ENCODE assay signal across 8 mouse cellular contexts in the genomic region with DNA sequence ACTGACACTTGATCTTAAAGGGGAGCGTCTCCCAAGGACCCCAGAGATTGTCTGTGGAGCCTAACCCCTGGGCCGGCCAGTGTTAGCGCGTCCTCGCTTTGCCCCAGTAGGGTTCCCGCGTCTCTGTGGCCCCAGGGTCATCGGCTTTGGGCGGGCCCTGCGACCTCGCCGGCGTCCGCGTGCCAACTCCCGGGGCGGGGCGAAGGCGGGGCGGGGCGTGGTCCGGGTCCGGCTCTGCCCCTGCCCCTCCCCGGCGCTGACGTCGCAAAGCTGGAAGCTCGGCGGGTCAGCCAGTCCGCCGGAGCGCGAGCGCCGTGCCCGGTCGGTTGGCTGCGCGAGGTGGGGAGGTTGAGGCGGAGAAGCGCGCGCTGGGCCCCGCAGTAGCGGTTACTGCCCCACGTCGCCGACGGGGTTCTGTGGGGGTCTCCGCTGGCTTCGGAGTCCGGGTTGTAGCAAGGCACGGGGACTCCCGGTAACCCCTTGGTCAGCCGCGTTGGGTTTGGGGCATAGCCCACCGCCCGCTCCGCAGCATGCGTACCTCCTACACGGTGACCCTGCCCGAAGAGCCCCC. TPM values are rescaled to one million over a fixed set of nuclear protein-coding genes. Genes with fewer than 3 reads are reported as not detected.
DNase-seq lines count a peak whose midpoint lies in the region; ATAC-seq and TF ChIP-seq lines count a peak whose summit lies in the region.

No protein-coding gene starts in this region.

- peak; percentile 58 for DNase-seq in 3134 (ENCODE audit: extremely low read depth, insufficient read length, low spot score)
- DNase-seq in liver, embryonic 11.5 days (ENCODE audit: low spot score), result peak; percentile 97
- peak; percentile 87 to 94 for DNase-seq in spleen, postnatal 4 days (ENCODE audit: low spot score in 2 of 2)

- under 1% methylated on average over 62 of the region's 62 CpGs for WGBS in heart, embryonic 11.5 days (ENCODE audit: insufficient replicate concordance)
- WGBS in kidney, embryonic 16.5 days, result 0% methylated on average over 54 of the region's 62 CpGs
- WGBS in liver, embryonic 11.5 days, result under 1% methylated on average over 61 of the region's 62 CpGs

- no peak overlapping the region for H3K27ac ChIP-seq in bone marrow macrophage, adult 2 months (ENCODE audit: insufficient read depth, low read depth, low read length)
- H3K27ac ChIP-seq in embryonic fibroblast, embryonic 13.5 days (ENCODE audit: insufficient read depth, low read length), result no peak overlapping the region
- peak overlapping the region; percentile 81 for H3K27ac ChIP-seq in heart, embryonic 11.5 days (ENCODE audit: low read depth, low read length)
- peak overlapping the region; percentile 66; the same call in 1 of the 2 replicates for H3K27ac ChIP-seq in kidney, embryonic 16.5 days (ENCODE audit: low read length)
- peak overlapping the region; percentile 13; the same call in 1 of the 2 replicates for H3K27ac ChIP-seq in liver, embryonic 11.5 days (ENCODE audit: low read depth, low read length)

- H3ac ChIP-seq in myocyte (ENCODE audit: control insufficient read depth, insufficient read length), result peak overlapping the region; percentile 37

- H3K79me2 ChIP-seq in myocyte (ENCODE audit: control insufficient read depth, insufficient read depth), result no peaks in the 10 kb centered on the region

- no peaks in the 10 kb centered on the region for H3K36me3 ChIP-seq in heart, embryonic 11.5 days (ENCODE audit: control insufficient read depth, insufficient read depth, low read length)
- H3K36me3 ChIP-seq in kidney, embryonic 16.5 days (ENCODE audit: insufficient read depth, low read length), result no peaks in the 10 kb centered on the region
- H3K36me3 ChIP-seq in liver, embryonic 11.5 days (ENCODE audit: control insufficient read depth, insufficient read depth, low read length), result no peaks in the 10 kb centered on the region
- H3K36me3 ChIP-seq in myocyte (ENCODE audit: control insufficient read depth, insufficient read depth), result no peaks in the 10 kb centered on the region

- H3K4me2 ChIP-seq in heart, embryonic 11.5 days, result peak overlapping the region; percentile 99
- peak overlapping the region; percentile 91 for H3K4me2 ChIP-seq in kidney, embryonic 16.5 days (replicated peaks; ENCODE audit: low read depth, low read length)
- H3K4me2 ChIP-seq in liver, embryonic 11.5 days, result peak overlapping the region; percentile 89
- peak overlapping the region; percentile 95 for H3K4me2 ChIP-seq in myocyte (ENCODE audit: low read depth)

- H3K27me3 ChIP-seq in heart, embryonic 11.5 days (ENCODE audit: control insufficient read depth, insufficient read depth, low read length), result no peaks in the 10 kb centered on the region; the same call in 1 of the 2 replicates
- 0 out of 2 replicates have a peak, but pooled peaks cover 3% of the 10 kb centered on the region for H3K27me3 ChIP-seq in kidney, embryonic 16.5 days (ENCODE audit: insufficient read depth, low read length)
- H3K27me3 ChIP-seq in liver, embryonic 11.5 days (replicated peaks; ENCODE audit: control insufficient read depth, insufficient read depth, low read length), result peaks cover 15% of the 10 kb centered on the region; the same call in 1 of the 2 replicates
- no peaks in the 10 kb centered on the region for H3K27me3 ChIP-seq in myocyte (ENCODE audit: control insufficient read depth, insufficient read depth, insufficient read length)

- H3K9ac ChIP-seq in heart, embryonic 11.5 days (ENCODE audit: low read depth, low read length), result peak overlapping the region; percentile 92
- peak overlapping the region; percentile 73 for H3K9ac ChIP-seq in kidney, embryonic 16.5 days (replicated peaks; ENCODE audit: low read length)
- peak overlapping the region; percentile 53 for H3K9ac ChIP-seq in liver, embryonic 11.5 days (ENCODE audit: low read depth, low read length)

- ATAC-seq in heart, embryonic 11.5 days (replicated peaks; ENCODE audit: insufficient number of reproducible peaks, low FRiP score, low TSS enrichment), result peak; percentile 82
- ATAC-seq in kidney, embryonic 16.5 days (ENCODE audit: low FRiP score, low TSS enrichment), result peak; percentile 61
- ATAC-seq in liver, embryonic 11.5 days (replicated peaks; ENCODE audit: low FRiP score), result peak; percentile 83

- H3K4me3 ChIP-seq in bone marrow macrophage, adult 2 months (ENCODE audit: insufficient read depth, low read length), result peak overlapping the region; percentile 61
- H3K4me3 ChIP-seq in embryonic fibroblast, embryonic 13.5 days (ENCODE audit: insufficient read depth, low read length), result peak overlapping the region; percentile 46
- peak overlapping the region; percentile 73 for H3K4me3 ChIP-seq in heart, embryonic 11.5 days (ENCODE audit: low read depth, low read length)
- H3K4me3 ChIP-seq in kidney, embryonic 16.5 days (ENCODE audit: low read length), result peak overlapping the region; percentile 60
- peak overlapping the region; percentile 52 for H3K4me3 ChIP-seq in liver, embryonic 11.5 days (ENCODE audit: low read depth, low read length)
- H3K4me3 ChIP-seq in myocyte, result peak overlapping the region; percentile 29

- H3K9me3 ChIP-seq in heart, embryonic 11.5 days (replicated peaks; ENCODE audit: control insufficient read depth, low read length), result no peaks in the 10 kb centered on the region
- no peaks in the 10 kb centered on the region for H3K9me3 ChIP-seq in kidney, embryonic 16.5 days (ENCODE audit: low read length)
- no peaks in the 10 kb centered on the region for H3K9me3 ChIP-seq in liver, embryonic 11.5 days (ENCODE audit: control insufficient read depth, low read length)

- H3K4me1 ChIP-seq in bone marrow macrophage, adult 2 months (ENCODE audit: control insufficient read depth, insufficient read depth, low read length), result peaks cover 36% of the 10 kb centered on the region
- peaks cover 8% of the 10 kb centered on the region for H3K4me1 ChIP-seq in embryonic fibroblast, embryonic 13.5 days (ENCODE audit: control insufficient read depth, insufficient read depth, low read length)
- peaks cover 57% of the 10 kb centered on the region for H3K4me1 ChIP-seq in heart, embryonic 11.5 days (ENCODE audit: control insufficient read depth, insufficient read depth, low read length)
- peaks cover 74% of the 10 kb centered on the region for H3K4me1 ChIP-seq in kidney, embryonic 16.5 days (ENCODE audit: insufficient read depth, low read length)
- H3K4me1 ChIP-seq in liver, embryonic 11.5 days (replicated peaks; ENCODE audit: control insufficient read depth, insufficient read depth, low read length), result peaks cover 31% of the 10 kb centered on the region

- TF ChIP-seq CTCF in bone marrow macrophage, adult 2 months (IDR thresholded peaks at IDR 0.05; ENCODE audit: low read depth, low read length), result no peak
- TF ChIP-seq CTCF in embryonic fibroblast, embryonic 13.5 days (IDR thresholded peaks at IDR 0.05; ENCODE audit: borderline replicate concordance, insufficient read depth, low read length), result no peak

- no peak; the same call in 1 of the 2 replicates for TF ChIP-seq POLR2A in bone marrow macrophage, adult 2 months (IDR thresholded peaks at IDR 0.05; ENCODE audit: borderline replicate concordance, low read depth, low read length)
- TF ChIP-seq POLR2A in embryonic fibroblast, embryonic 13.5 days (IDR thresholded peaks at IDR 0.05; ENCODE audit: low read depth, low read length), result peak; percentile 85
- TF ChIP-seq POLR2A in myocyte (IDR thresholded peaks at IDR 0.05; ENCODE audit: insufficient read length, low read depth), result peak; percentile 97

RNA-seq across cellular contexts. Expression of a gene that starts 16.8 kb away (rescaled TPM):
- polyA plus RNA-seq in bone marrow macrophage, adult 2 months (2012; ENCODE audit: insufficient read depth, insufficient read length, missing spikeins), result not detected in 2 replicates
- polyA plus RNA-seq in embryonic fibroblast, embryonic 13.5 days (2011; ENCODE audit: insufficient read length, low read depth, missing spikeins), result 0.12 TPM in 1 of 2 replicates, not detected in the other
- 0.16 TPM in 1 of 2 replicates, not detected in the other for polyA plus RNA-seq in heart, embryonic 11.5 days (2014; fragmentation: Nextera tagmentation; extraction: Ambion mirVana)
- 0.10 and 0.25 TPM in 2 replicates for polyA plus RNA-seq in kidney, embryonic 16.5 days (2015; fragmentation: Nextera tagmentation; extraction: Ambion mirVana)
- 0.14 TPM in 1 of 2 replicates, not detected in the other for polyA plus RNA-seq in liver, embryonic 11.5 days (2014; fragmentation: Nextera tagmentation; extraction: Ambion mirVana)
- polyA plus RNA-seq in myocyte (2012; fragmentation: generic; extraction: Trizol), result 0.01 TPM

RNA-seq across cellular contexts. Expression of a gene that starts 17.9 kb away (rescaled TPM):
- polyA plus RNA-seq in bone marrow macrophage, adult 2 months (2012; ENCODE audit: insufficient read depth, insufficient read length, missing spikeins), result 3.2 and 4.3 TPM in 2 replicates
- 6.5 and 6.6 TPM in 2 replicates for polyA plus RNA-seq in embryonic fibroblast, embryonic 13.5 days (2011; ENCODE audit: insufficient read length, low read depth, missing spikeins)
- 51.3 and 53.8 TPM in 2 replicates for polyA plus RNA-seq in heart, embryonic 11.5 days (2014; fragmentation: Nextera tagmentation; extraction: Ambion mirVana)
- 53.9 and 57.7 TPM in 2 replicates for polyA plus RNA-seq in kidney, embryonic 16.5 days (2015; fragmentation: Nextera tagmentation; extraction: Ambion mirVana)
- 4.4 and 7.7 TPM in 2 replicates for polyA plus RNA-seq in liver, embryonic 11.5 days (2014; fragmentation: Nextera tagmentation; extraction: Ambion mirVana)
- polyA plus RNA-seq in myocyte (2012; fragmentation: generic; extraction: Trizol), result 17.0 TPM

RNA-seq across cellular contexts. Expression of a gene that starts 22.3 kb away (rescaled TPM):
- not detected in 2 replicates for polyA plus RNA-seq in bone marrow macrophage, adult 2 months (2012; ENCODE audit: insufficient read depth, insufficient read length, missing spikeins)
- 25.4 and 36.4 TPM in 2 replicates for polyA plus RNA-seq in embryonic fibroblast, embryonic 13.5 days (2011; ENCODE audit: insufficient read length, low read depth, missing spikeins)
- polyA plus RNA-seq in heart, embryonic 11.5 days (2014; fragmentation: Nextera tagmentation; extraction: Ambion mirVana), result 0.43 and 1.2 TPM in 2 replicates
- polyA plus RNA-seq in kidney, embryonic 16.5 days (2015; fragmentation: Nextera tagmentation; extraction: Ambion mirVana), result 4.7 and 5.7 TPM in 2 replicates
- polyA plus RNA-seq in liver, embryonic 11.5 days (2014; fragmentation: Nextera tagmentation; extraction: Ambion mirVana), result 0.13 and 0.26 TPM in 2 replicates
- polyA plus RNA-seq in myocyte (2012; fragmentation: generic; extraction: Trizol), result 0.61 TPM

RNA-seq across cellular contexts. Expression of a gene that starts 28.6 kb away (rescaled TPM):
- polyA plus RNA-seq in bone marrow macrophage, adult 2 months (2012; ENCODE audit: insufficient read depth, insufficient read length, missing spikeins), result not detected in 2 replicates
- polyA plus RNA-seq in embryonic fibroblast, embryonic 13.5 days (2011; ENCODE audit: insufficient read length, low read depth, missing spikeins), result 0.21 and 0.25 TPM in 2 replicates
- polyA plus RNA-seq in heart, embryonic 11.5 days (2014; fragmentation: Nextera tagmentation; extraction: Ambion mirVana), result 0.28 TPM in 1 of 2 replicates, not detected in the other
- 0.22 and 0.25 TPM in 2 replicates for polyA plus RNA-seq in kidney, embryonic 16.5 days (2015; fragmentation: Nextera tagmentation; extraction: Ambion mirVana)
- polyA plus RNA-seq in liver, embryonic 11.5 days (2014; fragmentation: Nextera tagmentation; extraction: Ambion mirVana), result not detected in 2 replicates
- polyA plus RNA-seq in myocyte (2012; fragmentation: generic; extraction: Trizol), result 0.02 TPM

RNA-seq across cellular contexts. Expression of a gene that starts 28.6 kb away (rescaled TPM):
- polyA plus RNA-seq in bone marrow macrophage, adult 2 months (2012; ENCODE audit: insufficient read depth, insufficient read length, missing spikeins), result 24.2 and 25.0 TPM in 2 replicates
- polyA plus RNA-seq in embryonic fibroblast, embryonic 13.5 days (2011; ENCODE audit: insufficient read length, low read depth, missing spikeins), result 40.2 and 46.0 TPM in 2 replicates
- 35.2 and 38.2 TPM in 2 replicates for polyA plus RNA-seq in heart, embryonic 11.5 days (2014; fragmentation: Nextera tagmentation; extraction: Ambion mirVana)
- polyA plus RNA-seq in kidney, embryonic 16.5 days (2015; fragmentation: Nextera tagmentation; extraction: Ambion mirVana), result 75.0 and 87.0 TPM in 2 replicates
- polyA plus RNA-seq in liver, embryonic 11.5 days (2014; fragmentation: Nextera tagmentation; extraction: Ambion mirVana), result 61.1 and 62.3 TPM in 2 replicates
- 29.5 TPM for polyA plus RNA-seq in myocyte (2012; fragmentation: generic; extraction: Trizol)

Comparison
In these comparisons a context has a peak if more than half of its experiments do, and no peak if none do; other contexts are left out.
1. H3K27ac ChIP-seq: peak in heart, embryonic 11.5 days (single experiment), kidney, embryonic 16.5 days (single experiment) and liver, embryonic 11.5 days (single experiment); none in bone marrow macrophage, adult 2 months (single experiment) and embryonic fibroblast, embryonic 13.5 days (single experiment).
2. Peak in every context shown above with its lines, with median percentiles within 50 percentile points of each other: DNase-seq, H3K4me3 ChIP-seq, ATAC-seq, H3K4me2 ChIP-seq and H3K9ac ChIP-seq.